Mouse (Mus musculus) CH12.LX (cell line): ENCODE measurements around the gene 4930402H24Rik. TPM values are rescaled to one million over a fixed set of nuclear protein-coding genes. Genes with fewer than 3 reads are reported as not detected.

ENCODE experiments used
- DNase-seq: peaks from one replicate; pipeline ENCODE4 v3.0.0-alpha.2; 2013; ENCODE audit errors: extremely low read depth
- H3K27ac ChIP-seq: 2 replicates; pipeline ENCODE4 v1.5.1; 2012; ENCODE audit warnings: low read depth, mild to moderate bottlenecking, control low read depth, moderate library complexity; ENCODE audit not compliant: insufficient read depth
- H3K27me3 ChIP-seq: replicated peaks from 2 replicates; pipeline ENCODE3; 2012; ENCODE audit warnings: inconsistent platforms
- H3K36me3 ChIP-seq, 2 experiments: replicated peaks in 1 of 2; 2 replicates each; pipeline versions ENCODE3 to v1.6.1; 2012; ENCODE audit warnings: inconsistent platforms in 1 of 2, low read length in 1 of 2, mild to moderate bottlenecking in 1 of 2, mixed read lengths in 1 of 2, moderate library complexity in 1 of 2; ENCODE audit not compliant: control insufficient read depth in 1 of 2, insufficient read depth in 1 of 2
- H3K4me1 ChIP-seq, 2 experiments: 2 replicates each; pipeline ENCODE4 v1.6.1; 2012; ENCODE audit warnings: inconsistent platforms in 1 of 2, moderate library complexity in 1 of 2; ENCODE audit not compliant: insufficient read depth in 2 of 2, control insufficient read depth in 1 of 2
- H3K4me2 ChIP-seq: 2 replicates; pipeline ENCODE4 v1.6.1; 2012; ENCODE audit warnings: low read depth, mild to moderate bottlenecking, control low read depth; ENCODE audit not compliant: poor library complexity, insufficient read depth, severe bottlenecking
- H3K4me3 ChIP-seq, 3 experiments: fragments of 150-350 bp in 1 of 3; sonication (generic) in 1 of 3; replicated peaks in 1 of 3; 2 replicates each; pipeline versions ENCODE3 to v1.5.1; 2011 to 2012; ENCODE audit warnings: low read depth in 2 of 3, low read length in 2 of 3, mild to moderate bottlenecking in 2 of 3, moderate library complexity in 2 of 3, control low read depth in 1 of 3, improper control_type of control experiment in 1 of 3, inconsistent platforms in 1 of 3, mixed read lengths in 1 of 3; ENCODE audit not compliant: poor library complexity in 1 of 3
- H3K79me2 ChIP-seq: replicated peaks from 2 replicates; pipeline ENCODE4 v1.6.1; 2012; ENCODE audit warnings: mild to moderate bottlenecking, moderate library complexity; ENCODE audit not compliant: control insufficient read depth, poor library complexity, insufficient read depth, severe bottlenecking; ENCODE audit errors: extremely low read depth
- H3K9ac ChIP-seq: 2 replicates; pipeline ENCODE4 v1.6.1; 2012; ENCODE audit warnings: low read depth, mild to moderate bottlenecking, control low read depth, moderate library complexity; ENCODE audit not compliant: insufficient read depth
- H3K9me3 ChIP-seq: replicated peaks from 2 replicates; pipeline ENCODE3; 2012; ENCODE audit warnings: low read length, inconsistent platforms, mixed read lengths
- BHLHE40 ChIP-seq: IDR thresholded peaks from 2 replicates; pipeline ENCODE4 v1.6.1; 2011; ENCODE audit warnings: mild to moderate bottlenecking, low read depth, low read length, improper control_type of control experiment
- CHD2 ChIP-seq: IDR thresholded peaks from 2 replicates; pipeline ENCODE4 v1.6.1; 2011; ENCODE audit warnings: low read length, improper control_type of control experiment
- CTCF ChIP-seq, 2 experiments: IDR thresholded peaks in 1 of 2; conservative IDR thresholded peaks in 1 of 2; 2 replicates each; pipeline ENCODE4 v1.5.1; 2011 to 2012; ENCODE audit warnings: low read depth in 2 of 2, low read length in 2 of 2, improper control_type of control experiment in 1 of 2, inconsistent platforms in 1 of 2, mild to moderate bottlenecking in 1 of 2, moderate library complexity in 1 of 2
- E2F4 ChIP-seq: IDR thresholded peaks from 2 replicates; pipeline ENCODE4 v1.6.1; 2011; ENCODE audit warnings: low read depth, low read length, improper control_type of control experiment; ENCODE audit not compliant: insufficient replicate concordance
- ELF1 ChIP-seq: IDR thresholded peaks from 2 replicates; pipeline ENCODE4 v1.6.1; 2014; ENCODE audit warnings: low read depth, mild to moderate bottlenecking, inconsistent platforms, low read length, improper control_type of control experiment
- ETS1 ChIP-seq: conservative IDR thresholded peaks from 2 replicates; pipeline ENCODE4 v1.6.1; 2012; ENCODE audit warnings: low read depth, mild to moderate bottlenecking, inconsistent platforms, low read length, improper control_type of control experiment, moderate library complexity
- GABPA ChIP-seq: IDR thresholded peaks from 2 replicates; pipeline ENCODE4 v1.6.1; 2012; ENCODE audit warnings: low read depth, low read length, improper control_type of control experiment, inconsistent platforms; ENCODE audit not compliant: insufficient replicate concordance
- IRF4 ChIP-seq: IDR thresholded peaks from 2 replicates; pipeline ENCODE4 v1.6.1; 2014; ENCODE audit warnings: low read depth, mild to moderate bottlenecking, inconsistent platforms, low read length, improper control_type of control experiment
- JUND ChIP-seq: conservative IDR thresholded peaks from 2 replicates; pipeline ENCODE4 v1.6.1; 2011; ENCODE audit warnings: low read depth, low read length, improper control_type of control experiment
- MAX ChIP-seq: IDR thresholded peaks from 2 replicates; pipeline ENCODE4 v1.6.1; 2011; ENCODE audit warnings: low read length, improper control_type of control experiment
- MXI1 ChIP-seq: IDR thresholded peaks from 2 replicates; pipeline ENCODE4 v1.6.1; 2011; ENCODE audit warnings: mild to moderate bottlenecking, low read depth, low read length, improper control_type of control experiment
- MYC ChIP-seq: IDR thresholded peaks from 2 replicates; pipeline ENCODE4 v1.6.1; 2011; ENCODE audit warnings: low read depth, mild to moderate bottlenecking, improper control_type of control experiment, low read length
- NRF1 ChIP-seq: IDR thresholded peaks from 2 replicates; pipeline ENCODE4 v1.6.1; 2014; ENCODE audit warnings: low read depth, mild to moderate bottlenecking, inconsistent platforms, low read length, improper control_type of control experiment, moderate library complexity
- PAX5 ChIP-seq: IDR thresholded peaks from 2 replicates; pipeline ENCODE4 v1.6.1; 2012; ENCODE audit warnings: low read length, inconsistent platforms, mixed read lengths
- POLR2A ChIP-seq: IDR thresholded peaks from 2 replicates; pipeline ENCODE4 v1.6.1; 2011; ENCODE audit warnings: low read depth, mild to moderate bottlenecking, improper control_type of control experiment, low read length
- POLR2AphosphoS2 ChIP-seq: IDR thresholded peaks from 2 replicates; pipeline ENCODE4 v1.6.1; 2011; ENCODE audit warnings: low read depth, low read length, improper control_type of control experiment
- RCOR1 ChIP-seq: conservative IDR thresholded peaks from 2 replicates; pipeline ENCODE4 v1.6.1; 2012; ENCODE audit warnings: low read depth, mild to moderate bottlenecking, inconsistent platforms, low read length, improper control_type of control experiment
- SMC3 ChIP-seq: IDR thresholded peaks from 2 replicates; pipeline ENCODE4 v1.6.1; 2011; ENCODE audit warnings: low read depth, low read length, improper control_type of control experiment
- TCF12 ChIP-seq: IDR thresholded peaks from 2 replicates; pipeline ENCODE4 v1.6.1; 2014; ENCODE audit warnings: low read depth, mild to moderate bottlenecking, inconsistent platforms, low read length, improper control_type of control experiment
- UBTF ChIP-seq: IDR thresholded peaks from 2 replicates; pipeline ENCODE4 v1.6.1; 2012; ENCODE audit warnings: low read depth, mild to moderate bottlenecking, inconsistent platforms, low read length, improper control_type of control experiment, moderate library complexity
- USF2 ChIP-seq: conservative IDR thresholded peaks from 2 replicates; pipeline ENCODE4 v1.6.1; 2011; ENCODE audit warnings: low read depth, low read length, improper control_type of control experiment
- ZC3H11A ChIP-seq: IDR thresholded peaks from 2 replicates; pipeline ENCODE4 v1.6.1; 2012; ENCODE audit warnings: low read depth, mild to moderate bottlenecking, inconsistent platforms, low read length, improper control_type of control experiment
- ZNF384 ChIP-seq: IDR thresholded peaks from 2 replicates; pipeline ENCODE4 v1.6.1; 2012; ENCODE audit warnings: low read depth, low read length, improper control_type of control experiment, inconsistent platforms
- dilution Hi-C: fragments of 300-500 bp; cut with MboI; formaldehyde crosslinking; loops from 2 replicates; pipeline ENCODE4 v1.14.3; 2020; ENCODE audit warnings: low sequenced_read_pairs; ENCODE audit not compliant: extremely low pct_unique_long_range_greater_than_20kb, extremely low pct_ligation_motif_present
- in situ Hi-C: fragments of 300-500 bp; cut with MboI; formaldehyde crosslinking; loops from 3 replicates; pipeline ENCODE4 v1.14.3; 2019; ENCODE audit warnings: low sequenced_read_pairs, low pct_ligation_motif_present, low pct_unique_long_range_greater_than_20kb, mixed read lengths
- polyA plus RNA-seq: library from polyadenylated mRNA; unstranded; fragments of >175 nt; gene quantifications from 2 replicates; pipeline ENCODE4 v1.2.1, GENCODE M21; 2012; ENCODE audit warnings: low read depth; ENCODE audit not compliant: insufficient read length
- total RNA-seq, 2 experiments: library from RNA; depleted of rRNA; stranded (reverse); fragments of 300-350 nt in 1 of 2; fragments of >200 nt in 1 of 2; gene quantifications; 2 replicates each; pipeline ENCODE4 v1.2.3; 2012 to 2014

The 4930402H24Rik gene
- total and polyA plus RNA-seq, 3 experiments, result 4.2 to 4.8 (median 4.2) TPM

DNA sequence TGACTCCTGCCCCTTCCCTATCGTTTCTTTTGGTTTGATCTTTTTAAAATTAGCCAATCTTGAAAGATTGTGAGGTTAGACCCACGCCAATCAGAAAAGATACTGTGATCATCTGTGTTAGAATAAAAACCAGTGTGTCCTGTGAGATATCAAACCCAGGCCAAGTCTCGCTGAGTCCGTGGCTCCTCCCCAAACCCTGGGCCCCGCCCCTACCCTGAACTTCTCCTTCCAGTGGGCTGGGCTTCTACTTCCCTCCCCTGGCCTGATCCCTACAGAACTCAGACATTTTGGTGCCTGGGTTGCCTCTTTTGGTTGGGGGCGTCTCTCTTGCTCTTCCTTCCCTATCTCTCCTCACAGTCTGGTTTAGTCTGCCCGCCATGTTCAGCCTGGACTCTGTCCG is 155.8 kb downstream of the 4930402H24Rik start:
- DNase-seq, result no peak
- H3K27ac ChIP-seq, result no peak overlapping the region
- no peak overlapping the region for H3K4me3 ChIP-seq
- in situ Hi-C loops (no loop called here), dilution Hi-C loops (no loop called here)
- H3K4me1 ChIP-seq, result 0 out of 4 replicates have a peak, but pooled peaks cover 0 to 4% of the 10 kb centered on the region in 2 experiments
- no peaks in the 10 kb centered on the region for H3K27me3 ChIP-seq
- TF ChIP-seq RCOR1 (no peak), IRF4 (no peak), USF2 (no peak), CHD2 (no peak), BHLHE40 (no peak), ELF1 (no peak), UBTF (no peak), PAX5 (no peak), GABPA (no peak), ETS1 (no peak)
- H3K36me3 ChIP-seq, result peaks cover 2 to 12% of the 10 kb centered on the region in 2 experiments
- H3K9me3 ChIP-seq, result peaks cover 3% of the 10 kb centered on the region
- H3K9ac ChIP-seq, result no peak overlapping the region
- H3K4me2 ChIP-seq, result no peak overlapping the region
- no peaks in the 10 kb centered on the region for H3K79me2 ChIP-seq

DNA sequence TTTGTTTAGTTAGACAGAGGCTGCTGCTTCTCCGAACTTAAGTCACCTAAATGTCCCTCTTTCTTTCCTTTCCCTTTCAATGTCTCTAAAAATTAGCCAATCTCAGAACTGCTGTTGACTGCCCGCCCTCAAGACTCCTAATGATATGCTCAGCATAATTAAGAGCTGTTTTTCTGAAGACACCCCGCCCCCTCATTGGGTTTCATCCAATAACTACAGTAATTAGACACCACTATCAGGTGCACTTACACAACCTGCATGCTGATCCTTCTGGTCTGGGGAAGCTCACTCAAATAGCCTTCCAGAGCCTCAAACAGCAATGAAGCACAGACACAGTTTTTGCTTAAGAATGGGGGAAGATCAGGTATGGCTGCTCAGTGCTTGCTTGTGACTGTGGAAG is 156.5 kb downstream of the 4930402H24Rik start:
- Histone ChIP-seq H3K4me2 (no peak overlapping the region), H3K27me3 (no peaks in the 10 kb centered on the region), H3K9ac (no peak overlapping the region), H3K36me3 (peaks cover 3 to 13% of the 10 kb centered on the region in 2 experiments), H3K4me1 (0 out of 4 replicates have a peak, but pooled peaks cover 0 to 4% of the 10 kb centered on the region in 2 experiments), H3K4me3 (no peak overlapping the region), H3K9me3 (peaks cover 3% of the 10 kb centered on the region), H3K27ac (no peak overlapping the region), H3K79me2 (no peaks in the 10 kb centered on the region)
- in situ Hi-C loops, result no loop called here
- dilution Hi-C loops, result no loop called here
- no peak for DNase-seq
- no peak for TF ChIP-seq POLR2A
- no peak for TF ChIP-seq BHLHE40
- TF ChIP-seq NRF1, result no peak
- TF ChIP-seq, all 38 proteins: peak for 0

DNA sequence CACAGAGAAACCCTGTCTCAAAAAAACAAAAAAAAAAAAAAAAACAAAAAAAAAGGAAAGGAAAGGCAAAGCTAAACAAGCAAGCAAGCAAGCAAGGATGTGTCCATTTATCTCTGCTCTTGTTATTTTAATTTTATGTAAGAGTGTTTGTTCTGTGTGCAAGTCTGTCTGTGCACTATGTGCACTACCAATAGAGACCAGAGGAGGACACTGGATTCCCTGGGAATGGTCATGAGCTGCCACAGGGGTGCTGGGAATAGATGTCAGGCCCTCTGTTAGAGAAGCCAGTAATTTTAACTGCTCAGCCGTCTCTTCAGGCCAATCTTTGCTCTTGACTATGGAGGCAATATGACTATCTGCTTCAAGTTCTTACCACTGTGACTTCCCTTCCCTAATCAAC is 162.6 kb downstream of the 4930402H24Rik start:
- no peaks in the 10 kb centered on the region for H3K27me3 ChIP-seq
- no peak overlapping the region for H3K9ac ChIP-seq
- dilution Hi-C loops, result no loop called here
- H3K79me2 ChIP-seq, result no peaks in the 10 kb centered on the region
- TF ChIP-seq NRF1 (no peak), SMC3 (no peak), MAX (no peak), TCF12 (no peak), CTCF (conservative IDR thresholded peaks at IDR 0.05 in 1 of 2, IDR thresholded peaks at IDR 0.05 in 1 of 2; ENCODE audit: low read depth in 2 of 2, low read length in 2 of 2) (no peak), PAX5 (no peak), CHD2 (no peak), MXI1 (no peak), JUND (no peak), MYC (no peak), E2F4 (no peak), ZC3H11A (no peak), ZNF384 (no peak), BHLHE40 (no peak), POLR2AphosphoS2 (no peak)
- H3K9me3 ChIP-seq, result peaks cover 6% of the 10 kb centered on the region
- no peak for DNase-seq
- peaks cover 3 to 28% of the 10 kb centered on the region in 2 experiments for H3K36me3 ChIP-seq
- H3K4me1 ChIP-seq, result no peaks in the 10 kb centered on the region
- H3K27ac ChIP-seq, result no peak overlapping the region
- H3K4me2 ChIP-seq, result no peak overlapping the region
- H3K4me3 ChIP-seq, result no peak overlapping the region
- in situ Hi-C loops, result no loop called here
